Mouse (Mus musculus): ENCODE measurements around the gene Map1lc3b. TPM values are rescaled to one million over a fixed set of nuclear protein-coding genes. Genes with fewer than 3 reads are reported as not detected.
A peak's percentile ranks its signal among the peaks of the same experiment; 100 is the strongest.
"Not testable (repeated sequence)": the region's sequence is repeated elsewhere in the genome, so short reads cannot be mapped to it uniquely, and the experiment has no call there.

The Map1lc3b gene
- polyA plus RNA-seq, 1 experiment, result 82.2 TPM

- 92% methylated on average over 5 of the region's 5 CpGs for WGBS
- Histone ChIP-seq H3K27me3 (ENCODE audit: control insufficient read depth, insufficient read depth, low read length) (no peaks in the 10 kb centered on the region), H3K27ac (ENCODE audit: insufficient read depth, low read depth, low read length) (no peak overlapping the region), H3K4me3 (ENCODE audit: low read depth, low read length) (no peak overlapping the region), H3K4me1 (ENCODE audit: control insufficient read depth, insufficient read depth, insufficient read length, low read length) (peaks cover 6% of the 10 kb centered on the region), H3K36me3 (ENCODE audit: control insufficient read depth, insufficient read depth, low read length) (peaks cover 34% of the 10 kb centered on the region)
- TF ChIP-seq CTCF (IDR thresholded peaks at IDR 0.05; ENCODE audit: extremely low read depth, insufficient read length, insufficient replicate concordance, low read depth, low read length), result no peak
- no peak for TF ChIP-seq POLR2A (IDR thresholded peaks at IDR 0.05; ENCODE audit: low read depth, low read length)
These were observed 3.1 kb downstream of the Map1lc3b start for GRCm38 (mm10) chr8:121593293-121593692.

- Histone ChIP-seq H3K27me3 (ENCODE audit: control insufficient read depth, insufficient read depth, low read length) (no peaks in the 10 kb centered on the region), H3K36me3 (ENCODE audit: control insufficient read depth, insufficient read depth, low read length) (peaks cover 34% of the 10 kb centered on the region), H3K27ac (ENCODE audit: insufficient read depth, low read depth, low read length) (no peak overlapping the region), H3K4me1 (ENCODE audit: control insufficient read depth, insufficient read depth, insufficient read length, low read length) (peaks cover 6% of the 10 kb centered on the region), H3K4me3 (ENCODE audit: low read depth, low read length) (no peak overlapping the region)
- 81% methylated on average over 9 of the region's 9 CpGs for WGBS
- no peak for TF ChIP-seq CTCF (IDR thresholded peaks at IDR 0.05; ENCODE audit: extremely low read depth, insufficient read length, insufficient replicate concordance, low read depth, low read length)
- no peak for TF ChIP-seq POLR2A (IDR thresholded peaks at IDR 0.05; ENCODE audit: low read depth, low read length)
These were observed 3.8 kb downstream of the Map1lc3b start for GRCm38 (mm10) chr8:121593983-121594382.

- 59% methylated on average over 2 of the region's 2 CpGs for WGBS
- not testable (repeated sequence) for H3K4me1 ChIP-seq (ENCODE audit: control insufficient read depth, insufficient read depth, insufficient read length, low read length); H3K27ac ChIP-seq (ENCODE audit: insufficient read depth, low read depth, low read length); H3K27me3 ChIP-seq (ENCODE audit: control insufficient read depth, insufficient read depth, low read length); H3K4me3 ChIP-seq (ENCODE audit: low read depth, low read length)
- H3K36me3 ChIP-seq (ENCODE audit: control insufficient read depth, insufficient read depth, low read length), result peaks cover 56% of the 10 kb centered on the region
These were observed 7.3 kb downstream of the Map1lc3b start for GRCm38 (mm10) chr8:121597492-121597891.

GRCm38 (mm10) chr8:121598190-121598589 is 8.0 kb downstream of the Map1lc3b start:
- no peak for TF ChIP-seq CTCF (IDR thresholded peaks at IDR 0.05; ENCODE audit: extremely low read depth, insufficient read length, insufficient replicate concordance, low read depth, low read length)
- no peak for TF ChIP-seq POLR2A (IDR thresholded peaks at IDR 0.05; ENCODE audit: low read depth, low read length)
- Histone ChIP-seq H3K4me1 (ENCODE audit: control insufficient read depth, insufficient read depth, insufficient read length, low read length) (no peaks in the 10 kb centered on the region), H3K27ac (ENCODE audit: insufficient read depth, low read depth, low read length) (no peak overlapping the region), H3K36me3 (ENCODE audit: control insufficient read depth, insufficient read depth, low read length) (peaks cover 58% of the 10 kb centered on the region), H3K4me3 (ENCODE audit: low read depth, low read length) (no peak overlapping the region), H3K27me3 (ENCODE audit: control insufficient read depth, insufficient read depth, low read length) (no peaks in the 10 kb centered on the region)
- 89% methylated on average over 7 of the region's 7 CpGs for WGBS

GRCm38 (mm10) chr8:121598892-121599291 is 8.7 kb downstream of the Map1lc3b start:
- H3K27me3 ChIP-seq (ENCODE audit: control insufficient read depth, insufficient read depth, low read length), result no peaks in the 10 kb centered on the region
- H3K27ac ChIP-seq (ENCODE audit: insufficient read depth, low read depth, low read length), result no peak overlapping the region
- TF ChIP-seq CTCF (IDR thresholded peaks at IDR 0.05; ENCODE audit: extremely low read depth, insufficient read length, insufficient replicate concordance, low read depth, low read length) (peak; percentile 96), POLR2A (IDR thresholded peaks at IDR 0.05; ENCODE audit: low read depth, low read length) (no peak)
- H3K36me3 ChIP-seq (ENCODE audit: control insufficient read depth, insufficient read depth, low read length), result peaks cover 58% of the 10 kb centered on the region
- H3K4me3 ChIP-seq (ENCODE audit: low read depth, low read length), result no peak overlapping the region
- no peaks in the 10 kb centered on the region for H3K4me1 ChIP-seq (ENCODE audit: control insufficient read depth, insufficient read depth, insufficient read length, low read length)
- 22% methylated on average over 7 of the region's 7 CpGs for WGBS

- no peaks in the 10 kb centered on the region for H3K27me3 ChIP-seq (ENCODE audit: control insufficient read depth, insufficient read depth, low read length)
- 88% methylated on average over 14 of the region's 14 CpGs for WGBS
These were observed 9.7 kb downstream of the Map1lc3b start for GRCm38 (mm10) chr8:121599842-121600241.

GRCm38 (mm10) chr8:121602411-121602810 is 12.2 kb downstream of the Map1lc3b start:
- no peaks in the 10 kb centered on the region for H3K27me3 ChIP-seq (ENCODE audit: control insufficient read depth, insufficient read depth, low read length)
- no peak overlapping the region for H3K4me3 ChIP-seq (ENCODE audit: low read depth, low read length)
- TF ChIP-seq POLR2A (IDR thresholded peaks at IDR 0.05; ENCODE audit: low read depth, low read length), result no peak
- TF ChIP-seq CTCF (IDR thresholded peaks at IDR 0.05; ENCODE audit: extremely low read depth, insufficient read length, insufficient replicate concordance, low read depth, low read length), result no peak
- no peaks in the 10 kb centered on the region for H3K4me1 ChIP-seq (ENCODE audit: control insufficient read depth, insufficient read depth, insufficient read length, low read length)
- WGBS, result 93% methylated on average over 12 of the region's 12 CpGs
- no peak overlapping the region for H3K27ac ChIP-seq (ENCODE audit: insufficient read depth, low read depth, low read length)
- H3K36me3 ChIP-seq (ENCODE audit: control insufficient read depth, insufficient read depth, low read length), result peaks cover 60% of the 10 kb centered on the region

More at GRCm38 (mm10) chr8:121599842-121600241, 9.7 kb downstream of the Map1lc3b start:
- H3K4me1 ChIP-seq (ENCODE audit: control insufficient read depth, insufficient read depth, insufficient read length, low read length), result no peaks in the 10 kb centered on the region
- peaks cover 59% of the 10 kb centered on the region for H3K36me3 ChIP-seq (ENCODE audit: control insufficient read depth, insufficient read depth, low read length)
- no peak overlapping the region for H3K4me3 ChIP-seq (ENCODE audit: low read depth, low read length)
- no peak overlapping the region for H3K27ac ChIP-seq (ENCODE audit: insufficient read depth, low read depth, low read length)
- TF ChIP-seq CTCF (IDR thresholded peaks at IDR 0.05; ENCODE audit: extremely low read depth, insufficient read length, insufficient replicate concordance, low read depth, low read length), result no peak
- TF ChIP-seq POLR2A (IDR thresholded peaks at IDR 0.05; ENCODE audit: low read depth, low read length), result no peak

GRCm38 (mm10) chr8:121602860-121603259 is 12.7 kb downstream of the Map1lc3b start:
- WGBS, result 14% methylated on average over 3 of the region's 3 CpGs
- peaks cover 58% of the 10 kb centered on the region for H3K36me3 ChIP-seq (ENCODE audit: control insufficient read depth, insufficient read depth, low read length)

More at GRCm38 (mm10) chr8:121602860-121603259, 12.7 kb downstream of the Map1lc3b start:
- no peaks in the 10 kb centered on the region for H3K4me1 ChIP-seq (ENCODE audit: control insufficient read depth, insufficient read depth, insufficient read length, low read length)
- H3K27ac ChIP-seq (ENCODE audit: insufficient read depth, low read depth, low read length), result no peak overlapping the region
- TF ChIP-seq CTCF (IDR thresholded peaks at IDR 0.05; ENCODE audit: extremely low read depth, insufficient read length, insufficient replicate concordance, low read depth, low read length) (peak; percentile 89; the same call in 1 of the 2 replicates), POLR2A (IDR thresholded peaks at IDR 0.05; ENCODE audit: low read depth, low read length) (no peak)
- H3K27me3 ChIP-seq (ENCODE audit: control insufficient read depth, insufficient read depth, low read length), result no peaks in the 10 kb centered on the region
- H3K4me3 ChIP-seq (ENCODE audit: low read depth, low read length), result no peak overlapping the region
